Mouse (Mus musculus): ENCODE measurements at regions not wholly inside any gene's neighbourhood (a gene's known extent, or its start where the extent isn't known, plus 50 kb on each side); places are given as distances from the start of the nearest gene placed in this dataset.
A peak's percentile ranks its signal among the peaks of the same experiment; 100 is the strongest.

- ATAC-seq (ENCODE audit: low FRiP score, low TSS enrichment) (no peak), DNase-seq (peak; percentile 7)
- Histone ChIP-seq H3K36me3 (ENCODE audit: control insufficient read depth, insufficient read depth, low read length) (no peaks in the 10 kb centered on the region), H3K9ac (replicated peaks; ENCODE audit: low read length) (no peak overlapping the region), H3K9me3 (ENCODE audit: control insufficient read depth, low read length) (no peaks in the 10 kb centered on the region), H3K4me3 (replicated peaks; ENCODE audit: low read depth, low read length) (no peak overlapping the region), H3K27me3 (ENCODE audit: control insufficient read depth, insufficient read depth, low read length) (no peaks in the 10 kb centered on the region), H3K27ac (replicated peaks; ENCODE audit: low read depth, low read length) (no peak overlapping the region), H3K4me2 (ENCODE audit: low read length) (no peak overlapping the region), H3K4me1 (ENCODE audit: control insufficient read depth, insufficient read depth, low read length) (no peaks in the 10 kb centered on the region)
- WGBS: 78% methylated on average over 5 of the region's 5 CpGs
These were observed 54.4 kb upstream of the Gm7271 start for GRCm38 (mm10) chr5:76429441-76429840.

- Histone ChIP-seq H3K27ac (replicated peaks; ENCODE audit: low read depth, low read length) (no peak overlapping the region), H3K9ac (replicated peaks; ENCODE audit: low read length) (no peak overlapping the region), H3K9me3 (ENCODE audit: control insufficient read depth, low read length) (no peaks in the 10 kb centered on the region), H3K4me2 (ENCODE audit: low read length) (no peak overlapping the region), H3K4me3 (replicated peaks; ENCODE audit: low read depth, low read length) (no peak overlapping the region), H3K27me3 (ENCODE audit: control insufficient read depth, insufficient read depth, low read length) (no peaks in the 10 kb centered on the region), H3K4me1 (ENCODE audit: control insufficient read depth, insufficient read depth, low read length) (no peaks in the 10 kb centered on the region), H3K36me3 (ENCODE audit: control insufficient read depth, insufficient read depth, low read length) (no peaks in the 10 kb centered on the region)
- DNase-seq (no peak), ATAC-seq (ENCODE audit: low FRiP score, low TSS enrichment) (no peak)
- WGBS: 90% methylated on average over 2 of the region's 2 CpGs
These were observed 50.2 kb upstream of the Gm7271 start for GRCm38 (mm10) chr5:76433623-76434022.
